Mouse (Mus musculus): ENCODE measurements around the gene Gm7075. TPM values are rescaled to one million over a fixed set of nuclear protein-coding genes. Genes with fewer than 3 reads are reported as not detected.
A peak's percentile ranks its signal among the peaks of the same experiment; 100 is the strongest.

The Gm7075 gene
- total and polyA plus RNA-seq, 2 experiments from 2014 or later, result not detected

- Histone ChIP-seq H3K9me3 (ENCODE audit: low read length) (no peaks in the 10 kb centered on the region), H3K27ac (ENCODE audit: low read depth, low read length) (0 out of 2 replicates have a peak overlapping the region, but pooled peaks have one; percentile 29), H3K9ac (peak overlapping the region; percentile 42), H3K36me3 (ENCODE audit: insufficient read depth) (no peaks in the 10 kb centered on the region), H3K4me1 (ENCODE audit: insufficient read depth) (no peaks in the 10 kb centered on the region), H3K4me2 (ENCODE audit: low read depth) (peak overlapping the region; percentile 70), H3K27me3 (ENCODE audit: insufficient read depth, low read length) (no peaks in the 10 kb centered on the region), H3K4me3 (ENCODE audit: low read depth, low read length) (peak overlapping the region; percentile 79)
- no peak for ATAC-seq
- under 1% methylated on average over 11 of the region's 11 CpGs for WGBS
- TF ChIP-seq CTCF (IDR thresholded peaks at IDR 0.05; ENCODE audit: low read depth), result no peak
- DNase-seq, result no peak
These were observed 7.4 kb upstream of the Gm7075 start for GRCm38 (mm10) chr10:63429023-63429340.

- peak; percentile 10; the same call in 1 of the 2 replicates for TF ChIP-seq CTCF (IDR thresholded peaks at IDR 0.05; ENCODE audit: low read depth)
- 0 out of 2 replicates have a peak overlapping the region, but pooled peaks have one; percentile 29 for H3K27ac ChIP-seq (ENCODE audit: low read depth, low read length)
- no peaks in the 10 kb centered on the region for H3K9me3 ChIP-seq (ENCODE audit: low read length)
- H3K9ac ChIP-seq, result peak overlapping the region; percentile 42
- H3K4me2 ChIP-seq (ENCODE audit: low read depth), result peak overlapping the region; percentile 70
- no peaks in the 10 kb centered on the region for H3K4me1 ChIP-seq (ENCODE audit: insufficient read depth)
- WGBS, result 20% methylated on average over 19 of the region's 19 CpGs
- H3K36me3 ChIP-seq (ENCODE audit: insufficient read depth), result no peaks in the 10 kb centered on the region
- H3K4me3 ChIP-seq (ENCODE audit: low read depth, low read length), result peak overlapping the region; percentile 79
- no peaks in the 10 kb centered on the region for H3K27me3 ChIP-seq (ENCODE audit: insufficient read depth, low read length)
- DNase-seq, result peak; percentile 58
- ATAC-seq, result no peak
These were observed 6.8 kb upstream of the Gm7075 start for GRCm38 (mm10) chr10:63428243-63429022.

- Histone ChIP-seq H3K4me2 (ENCODE audit: low read depth) (no peak overlapping the region), H3K9ac (no peak overlapping the region), H3K36me3 (ENCODE audit: insufficient read depth) (no peaks in the 10 kb centered on the region), H3K4me3 (ENCODE audit: low read depth, low read length) (no peak overlapping the region), H3K27ac (ENCODE audit: low read depth, low read length) (no peak overlapping the region), H3K4me1 (ENCODE audit: insufficient read depth) (no peaks in the 10 kb centered on the region), H3K27me3 (ENCODE audit: insufficient read depth, low read length) (no peaks in the 10 kb centered on the region), H3K9me3 (ENCODE audit: low read length) (no peaks in the 10 kb centered on the region)
- no peak for TF ChIP-seq CTCF (IDR thresholded peaks at IDR 0.05; ENCODE audit: low read depth)
- DNase-seq (no peak), ATAC-seq (no peak)
- 83% methylated on average over 8 of the region's 8 CpGs for WGBS
These were observed 5.6 kb upstream of the Gm7075 start for GRCm38 (mm10) chr10:63427146-63427545.

DNA sequence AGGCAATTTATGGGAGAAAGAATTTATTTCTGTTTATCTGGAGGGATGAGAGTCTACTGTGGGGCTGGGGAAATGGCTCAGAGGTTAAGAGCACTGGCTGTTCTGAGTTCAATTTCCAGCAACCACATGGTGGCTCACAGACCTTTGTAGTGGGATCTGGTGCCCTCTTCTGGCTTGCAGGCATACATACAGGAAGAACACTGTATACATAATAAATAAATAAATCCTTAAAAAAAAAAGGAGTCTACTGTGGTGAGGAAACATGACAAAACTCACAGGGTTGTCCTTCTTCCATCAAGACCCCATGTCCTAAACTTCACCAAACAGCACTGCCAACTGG lies 2.9 kb upstream of the Gm7075 start:
- Histone ChIP-seq H3K27ac (ENCODE audit: low read depth, low read length) (no peak overlapping the region), H3K4me1 (ENCODE audit: insufficient read depth) (no peaks in the 10 kb centered on the region), H3K4me3 (ENCODE audit: low read depth, low read length) (no peak overlapping the region), H3K9me3 (ENCODE audit: low read length) (no peaks in the 10 kb centered on the region), H3K27me3 (ENCODE audit: insufficient read depth, low read length) (no peaks in the 10 kb centered on the region), H3K4me2 (ENCODE audit: low read depth) (no peak overlapping the region), H3K9ac (no peak overlapping the region), H3K36me3 (ENCODE audit: insufficient read depth) (no peaks in the 10 kb centered on the region)
- DNase-seq (peak; percentile 12), ATAC-seq (no peak)
- peak; percentile 43 for TF ChIP-seq CTCF (IDR thresholded peaks at IDR 0.05; ENCODE audit: low read depth)

GRCm38 (mm10) chr10:63423591-63424474 lies 2.2 kb upstream of the Gm7075 start:
- Histone ChIP-seq H3K36me3 (ENCODE audit: insufficient read depth) (no peaks in the 10 kb centered on the region), H3K4me3 (ENCODE audit: low read depth, low read length) (no peak overlapping the region), H3K4me2 (ENCODE audit: low read depth) (no peak overlapping the region), H3K27me3 (ENCODE audit: insufficient read depth, low read length) (no peaks in the 10 kb centered on the region), H3K9me3 (ENCODE audit: low read length) (no peaks in the 10 kb centered on the region), H3K4me1 (ENCODE audit: insufficient read depth) (no peaks in the 10 kb centered on the region), H3K9ac (no peak overlapping the region), H3K27ac (ENCODE audit: low read depth, low read length) (no peak overlapping the region)
- no peak for DNase-seq
- WGBS, result 79% methylated on average over 9 of the region's 9 CpGs
- no peak for ATAC-seq
- no peak for TF ChIP-seq CTCF (IDR thresholded peaks at IDR 0.05; ENCODE audit: low read depth)

DNA sequence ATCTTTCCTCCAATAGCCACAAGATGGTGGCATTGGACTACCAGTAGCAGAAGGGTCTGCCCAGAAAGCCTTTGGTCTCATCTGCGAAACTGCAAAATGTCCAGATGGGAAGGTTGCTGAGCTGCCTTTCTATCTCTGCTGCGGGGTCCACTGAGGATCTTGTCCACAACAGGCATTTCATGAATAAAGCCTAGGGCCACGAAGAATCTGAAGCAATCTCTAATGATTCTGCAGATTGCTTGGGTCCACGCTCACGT lies 1.1 kb upstream of the Gm7075 start:
- H3K4me1 ChIP-seq (ENCODE audit: insufficient read depth), result no peaks in the 10 kb centered on the region
- no peak overlapping the region for H3K4me2 ChIP-seq (ENCODE audit: low read depth)
- TF ChIP-seq CTCF (IDR thresholded peaks at IDR 0.05; ENCODE audit: low read depth), result peak; percentile 56
- no peak overlapping the region for H3K27ac ChIP-seq (ENCODE audit: low read depth, low read length)
- DNase-seq, result peak; percentile 50
- H3K4me3 ChIP-seq (ENCODE audit: low read depth, low read length), result no peak overlapping the region
- peak; percentile 32; the same call in 1 of the 2 replicates for ATAC-seq
- H3K27me3 ChIP-seq (ENCODE audit: insufficient read depth, low read length), result no peaks in the 10 kb centered on the region
- H3K36me3 ChIP-seq (ENCODE audit: insufficient read depth), result no peaks in the 10 kb centered on the region
- 83% methylated on average over 5 of the region's 5 CpGs for WGBS
- no peaks in the 10 kb centered on the region for H3K9me3 ChIP-seq (ENCODE audit: low read length)
- H3K9ac ChIP-seq, result no peak overlapping the region

- Histone ChIP-seq H3K27me3 (ENCODE audit: insufficient read depth, low read length) (no peaks in the 10 kb centered on the region), H3K9me3 (ENCODE audit: low read length) (no peaks in the 10 kb centered on the region), H3K4me1 (ENCODE audit: insufficient read depth) (no peaks in the 10 kb centered on the region), H3K27ac (ENCODE audit: low read depth, low read length) (no peak overlapping the region), H3K36me3 (ENCODE audit: insufficient read depth) (no peaks in the 10 kb centered on the region), H3K9ac (no peak overlapping the region), H3K4me2 (ENCODE audit: low read depth) (no peak overlapping the region), H3K4me3 (ENCODE audit: low read depth, low read length) (no peak overlapping the region)
- DNase-seq, result no peak
- TF ChIP-seq CTCF (IDR thresholded peaks at IDR 0.05; ENCODE audit: low read depth), result no peak
- 60% methylated on average over 5 of the region's 5 CpGs for WGBS
- ATAC-seq, result no peak
These were observed 4.5 kb downstream of the Gm7075 start for GRCm38 (mm10) chr10:63417061-63417460.
